Mouse (Mus musculus): ENCODE measurements around the gene Prcp. TPM values are rescaled to one million over a fixed set of nuclear protein-coding genes. Genes with fewer than 3 reads are reported as not detected.
A peak's percentile ranks its signal among the peaks of the same experiment; 100 is the strongest.

Prcp gene
- total and polyA plus RNA-seq, 3 experiments: 20.1 to 28.9 (median 27.8) TPM

DNA sequence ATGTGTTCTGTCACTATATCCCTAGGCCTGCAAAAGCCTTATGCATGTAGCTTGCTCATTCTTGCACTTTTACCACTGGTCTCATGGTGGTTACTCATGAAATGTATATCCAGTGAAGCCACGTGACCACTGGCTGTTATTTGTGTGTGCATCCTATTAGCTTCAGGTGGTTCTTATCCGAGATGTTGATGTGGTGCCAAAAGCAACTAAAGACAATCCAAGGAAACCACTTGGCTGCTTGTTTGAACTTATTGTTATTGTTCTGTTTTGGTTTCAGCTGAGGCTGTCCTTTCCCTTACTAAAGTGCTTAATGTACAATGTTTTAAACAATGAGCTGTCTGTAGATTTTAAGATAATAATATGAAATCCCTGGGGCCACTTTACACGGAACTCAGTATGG, 85.5 kb downstream of the Prcp start:
- in situ Hi-C loops (cut with MboI; ENCODE audit: low pct_ligation_motif_present, low pct_unique_long_range_greater_than_20kb, low sequenced_read_pairs) (loop anchor here (10.0 kb wide), 1 partner anchor 65 kb away; no protein-coding TSS in a partner anchor), dilution Hi-C loops (cut with MboI; ENCODE audit: extremely low pct_ligation_motif_present, extremely low pct_unique_long_range_greater_than_20kb, low sequenced_read_pairs) (no loop called here)

GRCm38 (mm10) chr7:92961876-92962275, 87.6 kb downstream of the Prcp start:
- Histone ChIP-seq H3K36me3 (replicated peaks in 1 of 2; ENCODE audit: control insufficient read depth in 1 of 2, insufficient read depth in 1 of 2, low read length in 1 of 2) (no peaks in the 10 kb centered on the region), H3K9me3 (replicated peaks; ENCODE audit: low read length) (no peaks in the 10 kb centered on the region), H3K27ac (ENCODE audit: insufficient read depth, low read depth) (no peak overlapping the region), H3K27me3 (replicated peaks) (no peaks in the 10 kb centered on the region), H3K4me2 (ENCODE audit: insufficient read depth, low read depth, poor library complexity, severe bottlenecking) (peak overlapping the region; percentile 100), H3K4me1 (ENCODE audit: control insufficient read depth in 1 of 2, insufficient read depth in 2 of 2) (peaks cover 0 to 3% of the 10 kb centered on the region in 2 experiments; a peak in 1 of 4 replicates), H3K4me3 (replicated peaks in 1 of 3; ENCODE audit: low read depth in 2 of 3, low read length in 2 of 3, poor library complexity in 1 of 3) (peak overlapping the region; percentile 53 to 73 (median 63)), H3K9ac (ENCODE audit: insufficient read depth, low read depth) (peak overlapping the region; percentile 72), H3K79me2 (replicated peaks; ENCODE audit: control insufficient read depth, extremely low read depth, insufficient read depth, poor library complexity, severe bottlenecking) (no peaks in the 10 kb centered on the region)
- dilution Hi-C loops (cut with MboI; ENCODE audit: extremely low pct_ligation_motif_present, extremely low pct_unique_long_range_greater_than_20kb, low sequenced_read_pairs) (no loop called here), in situ Hi-C loops (cut with MboI; ENCODE audit: low pct_ligation_motif_present, low pct_unique_long_range_greater_than_20kb, low sequenced_read_pairs) (loop anchor here (10.0 kb wide), 1 partner anchor 67 kb away; no protein-coding TSS in a partner anchor)
- no peak for TF ChIP-seq SMC3 (IDR thresholded peaks at IDR 0.05; ENCODE audit: low read depth, low read length)
- peak; percentile 75 for TF ChIP-seq NELFE (IDR thresholded peaks at IDR 0.05; ENCODE audit: low read depth, low read length)
- TF ChIP-seq TCF12 (IDR thresholded peaks at IDR 0.05; ENCODE audit: low read depth, low read length): peak; percentile 57; the same call in 1 of the 2 replicates
- TF ChIP-seq POLR2A (IDR thresholded peaks at IDR 0.05; ENCODE audit: low read depth, low read length): peak; percentile 85
- TF ChIP-seq ELF1 (IDR thresholded peaks at IDR 0.05; ENCODE audit: low read depth, low read length): peak; percentile 96
- TF ChIP-seq KAT2A (IDR thresholded peaks at IDR 0.05; ENCODE audit: insufficient replicate concordance, low read length): no peak
- peak; percentile 62; the same call in 1 of the 2 replicates for TF ChIP-seq SIN3A (IDR thresholded peaks at IDR 0.05; ENCODE audit: low read length)
- TF ChIP-seq TBP (conservative IDR thresholded peaks at IDR 0.05; ENCODE audit: low read depth, low read length): peak; percentile 71
- TF ChIP-seq HCFC1 (IDR thresholded peaks at IDR 0.05; ENCODE audit: low read depth, low read length): peak; percentile 70
- TF ChIP-seq CHD2 (IDR thresholded peaks at IDR 0.05; ENCODE audit: low read length): peak; percentile 35; the same call in 1 of the 2 replicates
- TF ChIP-seq ZC3H11A (IDR thresholded peaks at IDR 0.05; ENCODE audit: low read depth, low read length): no peak
- peak; percentile 85 for DNase-seq (ENCODE audit: extremely low read depth)

More for the DNA sequence above, 85.5 kb downstream of the Prcp start:
- no peak overlapping the region for H3K9ac ChIP-seq (ENCODE audit: insufficient read depth, low read depth)
- no peaks in the 10 kb centered on the region for H3K79me2 ChIP-seq (replicated peaks; ENCODE audit: control insufficient read depth, extremely low read depth, insufficient read depth, poor library complexity, severe bottlenecking)
- no peak overlapping the region for H3K4me2 ChIP-seq (ENCODE audit: insufficient read depth, low read depth, poor library complexity, severe bottlenecking)
- no peaks in the 10 kb centered on the region for H3K36me3 ChIP-seq (replicated peaks in 1 of 2; ENCODE audit: control insufficient read depth in 1 of 2, insufficient read depth in 1 of 2, low read length in 1 of 2)
- no peaks in the 10 kb centered on the region for H3K9me3 ChIP-seq (replicated peaks; ENCODE audit: low read length)
- peaks cover 0 to 3% of the 10 kb centered on the region in 2 experiments; a peak in 1 of 4 replicates for H3K4me1 ChIP-seq (ENCODE audit: control insufficient read depth in 1 of 2, insufficient read depth in 2 of 2)
- no peak for TF ChIP-seq POLR2AphosphoS2 (IDR thresholded peaks at IDR 0.05; ENCODE audit: low read depth, low read length)
- no peak overlapping the region for H3K27ac ChIP-seq (ENCODE audit: insufficient read depth, low read depth)
- no peak overlapping the region for H3K4me3 ChIP-seq (replicated peaks in 1 of 3; ENCODE audit: low read depth in 2 of 3, low read length in 2 of 3, poor library complexity in 1 of 3)
- DNase-seq (ENCODE audit: extremely low read depth): no peak
- no peaks in the 10 kb centered on the region for H3K27me3 ChIP-seq (replicated peaks)

- H3K4me3 ChIP-seq (replicated peaks in 1 of 3; ENCODE audit: low read depth in 2 of 3, low read length in 2 of 3, poor library complexity in 1 of 3): no peak overlapping the region
- H3K27ac ChIP-seq (ENCODE audit: insufficient read depth, low read depth): no peak overlapping the region
- no peak overlapping the region for H3K9ac ChIP-seq (ENCODE audit: insufficient read depth, low read depth)
- H3K4me1 ChIP-seq (ENCODE audit: control insufficient read depth in 1 of 2, insufficient read depth in 2 of 2): peaks cover 0 to 3% of the 10 kb centered on the region in 2 experiments; a peak in 1 of 4 replicates
- dilution Hi-C loops (cut with MboI; ENCODE audit: extremely low pct_ligation_motif_present, extremely low pct_unique_long_range_greater_than_20kb, low sequenced_read_pairs) (no loop called here), in situ Hi-C loops (cut with MboI; ENCODE audit: low pct_ligation_motif_present, low pct_unique_long_range_greater_than_20kb, low sequenced_read_pairs) (loop anchor here (10.0 kb wide), 1 partner anchor 70 kb away; no protein-coding TSS in a partner anchor)
- no peaks in the 10 kb centered on the region for H3K36me3 ChIP-seq (replicated peaks in 1 of 2; ENCODE audit: control insufficient read depth in 1 of 2, insufficient read depth in 1 of 2, low read length in 1 of 2)
- peak; percentile 69 for DNase-seq (ENCODE audit: extremely low read depth)
- H3K79me2 ChIP-seq (replicated peaks; ENCODE audit: control insufficient read depth, extremely low read depth, insufficient read depth, poor library complexity, severe bottlenecking): no peaks in the 10 kb centered on the region
- H3K9me3 ChIP-seq (replicated peaks; ENCODE audit: low read length): no peaks in the 10 kb centered on the region
- TF ChIP-seq MAZ (IDR thresholded peaks at IDR 0.05; ENCODE audit: low read depth, low read length) (no peak), JUN (IDR thresholded peaks at IDR 0.05; ENCODE audit: insufficient read depth, low read depth, low read length) (no peak), SMC3 (IDR thresholded peaks at IDR 0.05; ENCODE audit: low read depth, low read length) (peak; percentile 72), RCOR1 (conservative IDR thresholded peaks at IDR 0.05; ENCODE audit: low read depth, low read length) (no peak), BHLHE40 (IDR thresholded peaks at IDR 0.05; ENCODE audit: low read depth, low read length) (no peak), TBP (conservative IDR thresholded peaks at IDR 0.05; ENCODE audit: low read depth, low read length) (no peak), NRF1 (IDR thresholded peaks at IDR 0.05; ENCODE audit: low read depth, low read length) (no peak), CTCF (conservative IDR thresholded peaks at IDR 0.05 in 1 of 2, IDR thresholded peaks at IDR 0.05 in 1 of 2; ENCODE audit: low read depth in 2 of 2, low read length in 2 of 2) (peak; percentile 27 to 88; a peak in 3 of 4 replicates), ZC3H11A (IDR thresholded peaks at IDR 0.05; ENCODE audit: low read depth, low read length) (no peak; the same call in 1 of the 2 replicates), POLR2A (IDR thresholded peaks at IDR 0.05; ENCODE audit: low read depth, low read length) (no peak), SIN3A (IDR thresholded peaks at IDR 0.05; ENCODE audit: low read length) (no peak), GABPA (IDR thresholded peaks at IDR 0.05; ENCODE audit: insufficient replicate concordance, low read depth, low read length) (no peak), CHD1 (IDR thresholded peaks at IDR 0.05; ENCODE audit: low read depth, low read length) (no peak), EP300 (IDR thresholded peaks at IDR 0.05; ENCODE audit: low read length) (no peak), RAD21 (IDR thresholded peaks at IDR 0.05; ENCODE audit: low read depth, low read length) (peak; percentile 93)
- no peaks in the 10 kb centered on the region for H3K27me3 ChIP-seq (replicated peaks)
- H3K4me2 ChIP-seq (ENCODE audit: insufficient read depth, low read depth, poor library complexity, severe bottlenecking): no peak overlapping the region
Observed at GRCm38 (mm10) chr7:92964754-92965501, 90.7 kb downstream of the Prcp start.

All from CH12.LX (cell line).